Mouse (Mus musculus) MN1 (cell line): Measurements from ENCODE around the gene Cdk6.
"Not testable (repeated sequence)": the region's sequence is repeated elsewhere in the genome, so short reads cannot be mapped to it uniquely, and the experiment has no call there.

Experiments
- DNase-seq: peaks from one replicate; pipeline ENCODE4 v3.0.0-alpha.2; 2016; ENCODE audit warnings: low spot score

Cdk6 gene

GRCm38 (mm10) chr5:3344081-3344631 lies 2.9 kb downstream of the Cdk6 start:
- DNase-seq: peak; percentile 69

- DNase-seq: not testable (repeated sequence)
Observed at GRCm38 (mm10) chr5:3345540-3345939, 4.3 kb downstream of the Cdk6 start.

- not testable (repeated sequence) for DNase-seq
Observed at GRCm38 (mm10) chr5:3349393-3349792, 8.1 kb downstream of the Cdk6 start.

GRCm38 (mm10) chr5:3351836-3352235 lies 10.6 kb downstream of the Cdk6 start:
- DNase-seq: not testable (repeated sequence)

GRCm38 (mm10) chr5:3352314-3352713 lies 11.0 kb downstream of the Cdk6 start:
- DNase-seq: no peak

- DNase-seq: no peak
Observed at GRCm38 (mm10) chr5:3352827-3353226, 11.5 kb downstream of the Cdk6 start.

- no peak for DNase-seq
Observed at GRCm38 (mm10) chr5:3354307-3354706, 13.0 kb downstream of the Cdk6 start.

- no peak for DNase-seq
Observed at GRCm38 (mm10) chr5:3355032-3355536, 13.8 kb downstream of the Cdk6 start.

- DNase-seq: no peak
Observed at GRCm38 (mm10) chr5:3355560-3356260, 14.4 kb downstream of the Cdk6 start.

GRCm38 (mm10) chr5:3356261-3356778 lies 15.0 kb downstream of the Cdk6 start:
- DNase-seq: no peak

- DNase-seq: no peak
Observed at GRCm38 (mm10) chr5:3357496-3357895, 16.2 kb downstream of the Cdk6 start.

- DNase-seq: no peak
Observed at GRCm38 (mm10) chr5:3358687-3359520, 17.6 kb downstream of the Cdk6 start.

- no peak for DNase-seq
Observed at GRCm38 (mm10) chr5:3359914-3360313, 18.6 kb downstream of the Cdk6 start.

GRCm38 (mm10) chr5:3361252-3361651 lies 20.0 kb downstream of the Cdk6 start:
- no peak for DNase-seq

GRCm38 (mm10) chr5:3362111-3362510 lies 20.8 kb downstream of the Cdk6 start:
- no peak for DNase-seq

GRCm38 (mm10) chr5:3363036-3363983 lies 22.0 kb downstream of the Cdk6 start:
- DNase-seq: no peak

GRCm38 (mm10) chr5:3367045-3367444 lies 25.8 kb downstream of the Cdk6 start:
- no peak for DNase-seq

GRCm38 (mm10) chr5:3369317-3369716 lies 28.0 kb downstream of the Cdk6 start:
- no peak for DNase-seq

- DNase-seq: no peak
Observed at GRCm38 (mm10) chr5:3371212-3371611, 29.9 kb downstream of the Cdk6 start.

- no peak for DNase-seq
Observed at GRCm38 (mm10) chr5:3373170-3373569, 31.9 kb downstream of the Cdk6 start.

GRCm38 (mm10) chr5:3374763-3375162 lies 33.5 kb downstream of the Cdk6 start:
- DNase-seq: no peak
